Mouse (Mus musculus) embryonic facial prominence, embryonic 10.5 days (tissue): ENCODE measurements around the gene Nphs1. TPM values are rescaled to one million over a fixed set of nuclear protein-coding genes. Genes with fewer than 3 reads are reported as not detected.

ENCODE experiments used
- DNase-seq: peaks from one replicate; pipeline ENCODE4 v3.0.0-alpha.2; 2017; ENCODE audit warnings: low spot score
- H3K27ac ChIP-seq: fragments of 300-500 bp; sonication (generic); replicated peaks from 2 replicates; pipeline ENCODE4 v1.5.1; 2016; ENCODE audit warnings: mild to moderate bottlenecking
- H3K27me3 ChIP-seq: fragments of 300-500 bp; sonication (generic); replicated peaks from 2 replicates; pipeline ENCODE4 v1.6.1; 2016; ENCODE audit warnings: low read depth, mild to moderate bottlenecking; ENCODE audit not compliant: poor library complexity, severe bottlenecking
- H3K36me3 ChIP-seq: fragments of 300-500 bp; sonication (generic); replicated peaks from 2 replicates; pipeline ENCODE4 v1.6.1; 2016; ENCODE audit warnings: mild to moderate bottlenecking, moderate library complexity
- H3K4me1 ChIP-seq: fragments of 300-500 bp; sonication (generic); 2 replicates; pipeline ENCODE4 v1.6.1; 2016
- H3K4me3 ChIP-seq: fragments of 300-500 bp; sonication (generic); 2 replicates; pipeline ENCODE4 v1.5.1; 2016; ENCODE audit warnings: mild to moderate bottlenecking, moderate library complexity
- H3K9me3 ChIP-seq: fragments of 300-500 bp; sonication (generic); 2 replicates; pipeline ENCODE4 v1.6.1; 2016; ENCODE audit warnings: mild to moderate bottlenecking
- WGBS: fragments of 180-500 bp; shearing (Covaris S2); methylation state at CpG from one replicate; pipeline ENCODE4 v1.1.7; 2016; 5-methylcytosine and 5-hydroxymethylcytosine counted together
- polyA plus RNA-seq: library from polyadenylated mRNA; unstranded; fragments of >200 nt; fragmentation: Nextera tagmentation; extraction: Ambion mirVana; gene quantifications from 2 replicates; pipeline ENCODE4 v1.2.1, GENCODE M21; 2016

Gene Nphs1
- polyA plus RNA-seq, 1 experiment from 2014 or later: 0.15 TPM

DNA sequence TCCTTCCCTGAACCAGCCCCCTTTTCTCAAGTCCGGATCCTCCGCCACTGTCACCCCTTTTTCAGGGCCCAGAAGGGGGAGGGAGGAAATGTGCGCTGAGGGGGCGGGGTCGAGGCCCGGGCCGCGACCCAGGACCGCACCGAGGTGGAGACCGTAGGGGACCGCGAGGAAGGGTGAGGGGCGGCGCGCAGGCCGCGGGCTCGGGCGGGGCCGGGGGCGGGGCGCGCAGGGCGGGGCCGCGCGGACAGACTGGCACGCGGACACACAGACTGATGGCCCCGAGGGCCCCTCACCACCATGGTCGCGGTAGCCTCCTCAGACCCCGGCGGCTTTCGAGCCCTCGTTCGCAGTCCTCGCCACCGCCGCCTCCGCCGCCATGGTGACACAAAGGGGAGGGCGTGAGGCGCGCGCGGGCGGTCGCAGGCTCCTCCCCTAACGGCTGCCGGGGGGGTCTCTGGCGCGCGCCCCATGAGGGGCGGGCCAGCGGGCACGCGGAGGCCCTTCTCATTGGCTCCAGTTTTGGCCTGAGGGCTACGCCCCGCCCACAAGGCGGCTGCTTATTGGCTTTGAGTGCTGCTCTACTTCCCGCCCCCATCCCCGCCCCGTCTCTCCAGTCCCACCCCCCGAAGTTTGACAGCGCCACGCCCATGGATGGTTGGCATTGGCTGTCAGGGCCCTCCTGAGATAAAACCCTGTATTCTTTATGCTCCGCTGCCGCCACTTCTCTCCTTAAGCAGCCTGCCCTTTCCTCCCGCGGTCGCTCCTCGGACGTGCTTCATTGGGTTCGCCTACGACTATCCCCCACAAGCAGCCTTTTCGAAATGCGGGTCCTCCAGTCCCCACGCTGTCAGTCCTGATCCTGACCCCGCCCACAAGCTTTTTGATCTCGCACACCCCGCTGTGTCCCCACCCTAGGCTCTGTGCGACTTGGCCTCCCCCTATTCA lies 76.8 kb downstream of the Nphs1 start, which contains the start of gene Arhgap33:
Arhgap33 (minus strand) TSS at position 428 of the 945 bp plus-strand sequence.
- Histone ChIP-seq H3K4me3 (peak within 1 kb of the TSS; percentile 82), H3K36me3 (peaks cover 55% of the 10 kb centered on the region), H3K4me1 (peaks cover 35% of the 10 kb centered on the region), H3K27ac (peak within 1 kb of the TSS; percentile 95), H3K27me3 (peaks cover 10% of the 10 kb centered on the region), H3K9me3 (no peaks in the 10 kb centered on the region)
- WGBS: under 1% methylated on average over 80 of the region's 84 CpGs
- peak; percentile 99 for DNase-seq

Other genes starting within 250 kb of the Nphs1 start
- gene Polr2i, start 226.4 kb upstream of the Nphs1 start, polyA plus RNA-seq: 174 and 177 TPM in 2 replicates
- gene Tbcb, start 226.0 kb upstream of the Nphs1 start, polyA plus RNA-seq: 270 and 275 TPM in 2 replicates
- gene Ovol3, start 222.6 kb upstream of the Nphs1 start, polyA plus RNA-seq: not detected in 2 replicates
- 0.45 and 0.90 TPM in 2 replicates for gene Thap8, start 178.2 kb upstream of the Nphs1 start, polyA plus RNA-seq
- 17.8 and 18.2 TPM in 2 replicates for gene Wdr62, start 177.9 kb upstream of the Nphs1 start, polyA plus RNA-seq
- gene Clip3, start 166.6 kb upstream of the Nphs1 start, polyA plus RNA-seq: 53.0 and 53.4 TPM in 2 replicates
- gene Alkbh6, start 149.6 kb upstream of the Nphs1 start, polyA plus RNA-seq: 95.5 and 97.0 TPM in 2 replicates
- gene Syne4, start 143.5 kb upstream of the Nphs1 start, polyA plus RNA-seq: 51.1 and 65.6 TPM in 2 replicates
- gene E130208F15Rik, start 136.6 kb upstream of the Nphs1 start, polyA plus RNA-seq: 2.1 TPM in 2 replicates
- gene Sdhaf1, start 134.4 kb upstream of the Nphs1 start, polyA plus RNA-seq: 17.5 and 17.8 TPM in 2 replicates
- 5.0 and 5.4 TPM in 2 replicates for gene Lrfn3, start 95.5 kb upstream of the Nphs1 start, polyA plus RNA-seq
- gene Tyrobp, start 44.6 kb upstream of the Nphs1 start, polyA plus RNA-seq: 11.8 and 15.4 TPM in 2 replicates
- gene Hcst, start 38.5 kb upstream of the Nphs1 start, polyA plus RNA-seq: not detected in 2 replicates
- 1.1 and 1.8 TPM in 2 replicates for gene Nfkbid, start 36.6 kb upstream of the Nphs1 start, polyA plus RNA-seq
- gene Aplp1, start 12.8 kb upstream of the Nphs1 start, polyA plus RNA-seq: 28.6 and 32.3 TPM in 2 replicates
- gene Kirrel2, start 625 bp upstream of the Nphs1 start, polyA plus RNA-seq: 1.3 and 2.2 TPM in 2 replicates
- 0.28 TPM in 1 of 2 replicates, not detected in the other for gene Prodh2, start 35.3 kb downstream of the Nphs1 start, polyA plus RNA-seq
- 24.8 and 25.2 TPM in 2 replicates for gene Arhgap33, start 76.7 kb downstream of the Nphs1 start, polyA plus RNA-seq
- gene Hspb6, start 93.9 kb downstream of the Nphs1 start, polyA plus RNA-seq: 4.1 and 5.6 TPM in 2 replicates
- 17.7 TPM in 2 replicates for gene Proser3, start 94.0 kb downstream of the Nphs1 start, polyA plus RNA-seq
- gene Lin37, start 101.5 kb downstream of the Nphs1 start, polyA plus RNA-seq: 42.5 and 45.2 TPM in 2 replicates
- gene U2af1l4, start 105.0 kb downstream of the Nphs1 start, polyA plus RNA-seq: 91.5 and 94.9 TPM in 2 replicates
- gene Gm49396, start 105.0 kb downstream of the Nphs1 start, polyA plus RNA-seq: 14.2 and 15.3 TPM in 2 replicates
- 112 and 118 TPM in 2 replicates for gene Psenen, start 105.3 kb downstream of the Nphs1 start, polyA plus RNA-seq
- 2.8 and 4.6 TPM in 2 replicates for gene Igflr1, start 107.1 kb downstream of the Nphs1 start, polyA plus RNA-seq
- 8.9 and 10.2 TPM in 2 replicates for gene Kmt2b, start 130.4 kb downstream of the Nphs1 start, polyA plus RNA-seq
- 0.41 TPM in 1 of 2 replicates, not detected in the other for gene Zbtb32, start 140.6 kb downstream of the Nphs1 start, polyA plus RNA-seq
- 0.54 and 1.0 TPM in 2 replicates for gene Upk1a, start 154.5 kb downstream of the Nphs1 start, polyA plus RNA-seq
- 776 and 799 TPM in 2 replicates for gene Cox6b1, start 167.8 kb downstream of the Nphs1 start, polyA plus RNA-seq
- 0.47 and 0.87 TPM in 2 replicates for gene Etv2, start 177.5 kb downstream of the Nphs1 start, polyA plus RNA-seq
- 134 and 139 TPM in 2 replicates for gene Rbm42, start 192.0 kb downstream of the Nphs1 start, polyA plus RNA-seq
- gene Haus5, start 206.7 kb downstream of the Nphs1 start, polyA plus RNA-seq: 79.6 and 80.3 TPM in 2 replicates
- not detected in 2 replicates for gene Pmis2, start 213.3 kb downstream of the Nphs1 start, polyA plus RNA-seq
- gene 2200002J24Rik, start 240.6 kb downstream of the Nphs1 start, polyA plus RNA-seq: not detected in 2 replicates